Mouse (Mus musculus): ENCODE measurements around the gene Pkd1l1.

Pkd1l1 gene

DNA sequence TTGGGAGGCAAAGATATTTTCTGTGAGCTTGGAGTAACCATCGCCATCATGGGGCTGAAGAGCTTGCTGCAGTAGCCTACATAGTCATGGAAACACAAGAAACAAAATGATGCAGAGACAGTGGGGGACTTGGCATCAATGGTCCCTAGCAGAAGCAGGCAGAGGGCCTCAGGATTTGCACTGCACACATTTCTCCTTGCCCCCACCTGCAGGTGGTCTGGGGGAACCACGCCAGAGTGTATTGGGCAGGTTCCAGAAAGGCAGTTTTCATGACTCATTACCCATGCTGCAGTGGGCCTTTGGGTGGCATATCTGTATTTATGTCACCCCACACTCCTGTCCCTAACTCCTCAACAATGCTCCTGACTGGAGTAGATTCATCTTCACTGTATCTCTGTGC is 30.6 kb downstream of the Pkd1l1 start:
- in situ Hi-C loops (cut with MboI, MseI) = no loop called here

DNA sequence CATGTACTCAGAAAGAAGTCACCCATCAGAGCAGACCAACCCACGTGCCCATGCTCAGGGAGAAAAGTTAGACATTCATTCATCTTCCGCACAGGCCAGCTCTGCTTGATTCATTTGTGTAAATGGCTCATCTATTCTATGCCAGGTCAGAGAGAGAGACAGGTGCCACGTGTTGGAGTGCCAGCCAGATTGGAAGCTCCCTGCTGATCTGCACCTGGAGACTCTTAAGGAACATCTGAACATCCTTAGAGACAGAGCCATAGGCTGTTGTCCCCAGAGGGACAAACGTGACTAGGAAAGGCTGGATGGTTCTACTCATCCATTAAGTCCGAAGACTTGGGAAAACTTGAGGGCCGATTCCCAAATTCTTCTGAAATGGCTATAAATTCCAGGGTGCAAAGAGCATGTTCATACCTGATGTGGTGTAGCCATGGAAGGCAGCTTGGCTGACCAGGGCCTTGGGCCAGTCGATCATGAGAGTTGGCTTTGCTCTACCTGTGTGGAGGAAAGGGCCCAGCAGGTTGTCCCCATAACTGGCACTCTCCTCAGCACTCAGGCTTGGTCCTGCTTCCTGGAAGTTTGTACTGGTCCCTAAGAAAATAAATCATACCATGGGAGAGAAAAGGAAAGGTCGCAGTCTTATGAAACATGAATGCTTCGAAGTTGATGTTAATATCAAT is 36.5 kb downstream of the Pkd1l1 start:
- in situ Hi-C loops (cut with MboI, MseI) = no loop called here

DNA sequence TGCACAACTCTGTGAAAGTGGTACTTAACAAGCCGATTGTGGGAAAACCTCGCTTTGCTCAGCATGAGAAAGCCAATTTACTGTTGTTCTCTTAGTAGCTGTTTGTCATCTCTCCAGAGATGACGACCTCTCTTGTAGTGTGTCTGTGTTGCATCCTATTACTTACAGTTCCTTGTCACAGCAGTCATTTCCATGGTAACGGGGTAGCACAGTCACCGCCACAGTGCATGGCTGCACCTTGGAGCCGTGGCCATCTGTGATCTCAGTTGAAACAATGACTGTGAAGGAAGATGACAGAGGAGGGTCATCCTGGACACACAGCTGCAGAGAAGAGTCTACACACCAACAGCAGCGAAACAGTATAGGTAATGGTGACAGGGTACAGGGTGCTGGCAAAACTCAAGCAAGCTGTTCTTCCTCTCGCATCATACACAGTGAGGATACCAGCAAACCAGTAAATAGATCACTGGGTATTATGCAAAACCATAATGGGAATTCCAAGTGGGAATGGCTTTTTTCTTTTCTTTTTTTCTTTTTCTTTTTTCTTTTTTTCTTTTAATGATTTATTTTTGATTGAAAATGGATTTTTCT is 56.9 kb downstream of the Pkd1l1 start:
- in situ Hi-C loops (cut with MboI, MseI) = no loop called here

DNA sequence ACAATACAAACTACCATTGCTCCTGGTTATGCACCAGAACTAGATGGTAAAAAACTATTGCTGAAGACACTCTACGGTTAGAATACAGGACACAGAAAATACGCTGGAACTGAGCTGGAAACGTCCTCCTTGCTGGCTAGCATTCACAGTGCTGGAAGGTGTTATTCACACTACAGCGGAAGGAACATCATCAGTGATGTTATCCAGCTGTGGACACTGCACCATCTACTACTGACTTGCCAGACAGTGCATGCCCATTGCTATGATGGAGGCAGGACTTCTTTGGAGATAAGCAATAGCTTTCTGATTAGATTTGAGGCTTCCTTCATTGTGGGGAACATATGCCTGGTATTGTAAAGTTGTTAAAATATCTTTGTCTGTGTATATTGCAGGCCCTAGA is 90.3 kb downstream of the Pkd1l1 start:
- in situ Hi-C loops (cut with MboI, MseI) = no loop called here

DNA sequence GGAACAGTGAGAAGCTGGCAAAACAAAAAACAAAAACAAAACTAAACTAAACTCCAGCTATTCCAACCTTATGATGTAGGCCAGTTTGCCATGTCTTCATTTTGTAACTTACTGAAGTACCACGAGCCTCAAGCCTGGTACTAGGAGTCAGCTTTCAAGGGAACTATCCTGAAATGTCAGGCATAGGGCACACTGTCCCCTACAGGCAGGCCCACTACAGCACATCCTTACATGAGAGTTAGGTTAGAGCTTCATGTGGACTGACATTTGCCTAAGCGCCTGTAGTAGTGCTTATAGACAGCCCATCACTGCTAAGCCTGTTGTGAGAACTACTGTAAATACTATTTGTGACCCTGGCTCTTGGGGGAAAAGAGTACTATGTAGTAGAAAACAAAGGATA is 91.5 kb downstream of the Pkd1l1 start:
- in situ Hi-C loops (cut with MboI, MseI) = no loop called here

DNA sequence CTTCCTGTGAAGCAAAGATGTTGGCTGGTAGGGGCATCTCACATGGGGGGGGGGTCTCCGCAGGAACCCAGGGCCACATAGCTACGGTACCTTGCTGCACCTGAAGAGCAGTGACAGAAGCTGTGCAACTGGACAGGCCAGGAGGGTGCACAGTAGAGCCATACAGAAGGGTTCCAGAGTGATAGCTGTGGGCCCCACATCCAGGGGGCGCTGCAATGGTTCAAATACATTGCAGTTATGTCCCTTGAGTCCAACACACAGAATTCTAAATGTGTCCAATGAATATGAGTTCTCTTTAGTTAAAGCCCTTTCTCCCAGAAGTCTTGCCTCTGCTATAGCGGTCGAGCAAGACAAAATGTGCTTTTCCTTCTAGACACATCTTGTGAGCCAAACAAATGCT is 103.0 kb downstream of the Pkd1l1 start:
- in situ Hi-C loops (cut with MboI, MseI) = loop anchor here (10.0 kb wide), 1 partner anchor 1795 kb away; no protein-coding TSS in a partner anchor

DNA sequence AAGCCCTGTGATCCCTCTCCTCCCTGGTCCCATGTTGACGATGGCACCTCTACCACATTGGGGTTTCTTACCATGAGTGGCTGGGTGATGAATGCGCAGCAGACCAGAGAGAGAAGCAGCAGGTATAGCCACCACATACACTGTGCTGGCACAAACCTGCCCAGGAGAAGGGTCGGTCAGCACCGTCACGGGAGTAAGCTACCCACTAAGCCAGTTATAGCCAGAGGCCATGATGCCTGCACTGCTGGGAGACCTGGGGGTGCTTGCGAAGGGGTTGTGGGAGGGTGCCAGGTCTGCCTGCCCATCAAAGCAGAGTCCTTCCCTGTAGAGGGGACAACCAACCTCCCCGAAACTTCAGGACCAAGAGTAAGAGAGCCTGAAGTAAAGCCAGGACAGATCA is 107.0 kb downstream of the Pkd1l1 start:
- in situ Hi-C loops (cut with MboI, MseI) = no loop called here

DNA sequence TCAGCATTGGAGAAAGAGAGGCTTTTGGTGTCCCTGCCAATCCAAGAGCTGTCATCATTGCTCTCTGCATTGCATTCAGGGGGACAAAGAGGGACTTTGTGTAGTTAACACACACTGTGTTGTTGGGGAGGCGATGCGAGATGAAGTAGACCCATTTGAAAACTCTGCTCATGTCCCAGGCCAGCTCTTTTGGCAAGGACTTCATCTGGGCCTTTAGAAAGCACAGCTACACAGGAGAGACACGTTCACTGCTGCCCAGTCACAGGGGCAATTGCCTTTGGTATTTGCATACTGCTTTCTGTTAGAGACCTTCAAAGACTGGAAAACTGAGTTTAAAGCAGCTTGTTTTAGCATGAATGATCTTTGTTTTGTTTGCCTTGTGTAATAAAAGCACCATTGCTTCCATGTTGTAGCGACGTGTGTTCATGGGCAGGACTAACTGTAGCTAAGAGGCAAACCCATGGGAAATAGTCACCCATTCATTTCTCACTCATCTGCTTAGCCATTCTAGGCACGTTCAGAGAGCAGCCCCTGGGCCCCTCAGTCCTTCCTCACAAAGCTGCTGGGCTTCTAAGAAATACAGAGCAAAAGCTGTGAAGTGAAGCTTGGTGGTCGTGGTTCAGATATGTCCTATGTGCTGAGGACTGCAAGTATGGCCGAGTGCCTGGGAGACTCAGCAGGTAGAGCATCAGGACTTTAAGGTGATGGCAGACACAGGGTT is 109.0 kb downstream of the Pkd1l1 start:
- in situ Hi-C loops (cut with MboI, MseI) = loop anchor here (5.0 kb wide), 1 partner anchor 327 kb away; no protein-coding TSS in a partner anchor

DNA sequence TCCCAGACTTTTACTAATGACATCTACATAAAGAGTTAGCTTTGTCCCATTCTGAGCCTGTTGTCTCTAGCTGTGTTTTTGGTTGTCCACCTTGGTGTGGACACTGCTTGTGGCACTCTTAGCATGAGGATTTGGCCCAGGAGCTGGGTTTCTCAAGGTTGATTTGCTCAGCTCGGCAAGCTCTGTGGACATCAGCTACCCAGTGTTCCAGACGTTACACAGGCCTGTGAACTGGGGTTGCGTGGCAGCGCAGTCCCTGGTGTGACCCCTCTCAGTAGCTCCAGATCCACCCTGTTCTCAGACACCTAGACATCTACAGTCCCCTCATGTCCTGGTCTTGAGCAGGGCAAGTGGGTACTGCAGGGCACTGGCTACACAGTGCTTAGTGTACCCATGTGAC is 110.6 kb downstream of the Pkd1l1 start:
- in situ Hi-C loops (cut with MboI, MseI) = loop anchor here (5.0 kb wide), 1 partner anchor 325 kb away; no protein-coding TSS in a partner anchor

DNA sequence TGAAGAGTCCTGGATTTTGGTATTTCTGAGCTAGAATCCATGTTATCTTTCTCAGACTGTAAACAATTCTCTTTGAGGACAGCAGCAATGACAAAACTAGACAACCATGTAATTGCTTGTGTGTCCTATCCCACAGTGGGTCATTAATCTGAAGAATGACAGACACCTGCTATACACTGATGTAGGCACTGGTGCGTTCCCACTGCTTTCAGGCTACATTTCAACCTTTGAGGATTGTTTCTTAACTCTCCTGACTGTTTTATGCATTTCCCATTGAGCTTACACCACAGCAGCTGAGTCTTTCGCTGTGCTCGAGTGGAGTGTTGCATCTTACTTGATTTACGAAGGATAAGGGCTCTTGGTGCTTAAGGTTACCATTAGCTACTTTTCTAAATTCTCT is 111.1 kb downstream of the Pkd1l1 start:
- in situ Hi-C loops (cut with MboI, MseI) = loop anchor here (5.0 kb wide), 1 partner anchor 325 kb away; no protein-coding TSS in a partner anchor

DNA sequence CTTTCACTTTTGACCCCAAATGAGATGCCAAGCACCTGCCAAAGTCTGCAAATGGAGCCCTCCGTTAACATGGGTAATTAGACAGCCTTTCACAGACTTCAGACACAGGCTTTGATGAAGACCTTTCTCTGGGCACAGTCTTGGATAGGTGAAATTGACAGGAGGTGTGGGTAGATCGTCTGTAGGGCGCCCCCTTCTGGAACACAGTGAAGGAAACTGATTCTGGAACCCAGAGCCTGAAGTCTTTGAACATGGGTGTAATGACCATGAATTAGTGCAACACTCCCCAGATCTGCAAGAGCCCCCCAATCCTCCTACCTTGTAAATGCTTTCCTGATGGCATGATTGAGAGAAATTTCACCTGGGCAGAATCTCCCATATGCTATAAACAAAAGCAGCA is 112.2 kb downstream of the Pkd1l1 start:
- in situ Hi-C loops (cut with MboI, MseI) = loop anchor here (5.0 kb wide), 1 partner anchor 324 kb away; no protein-coding TSS in a partner anchor

DNA sequence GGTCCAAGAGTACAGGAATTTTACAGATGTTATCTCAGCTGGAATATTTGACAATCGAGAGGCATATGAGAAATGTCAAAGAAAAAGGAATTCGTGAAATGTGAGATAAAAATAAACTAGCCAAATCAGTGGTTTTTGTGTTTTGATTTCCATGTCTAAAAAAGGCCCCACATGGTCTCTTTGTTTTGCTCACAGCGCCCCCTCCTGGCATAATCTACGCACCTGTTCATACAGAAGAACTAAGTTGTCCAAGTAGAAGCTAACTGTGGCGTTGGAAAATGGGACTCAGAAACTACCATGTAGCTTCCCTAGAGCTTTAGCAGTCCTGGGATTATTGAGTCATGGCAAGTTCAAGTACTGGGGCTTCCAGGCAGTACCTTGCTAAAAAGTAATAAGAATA is 113.2 kb downstream of the Pkd1l1 start:
- in situ Hi-C loops (cut with MboI, MseI) = loop anchor here (5.0 kb wide), 1 partner anchor 323 kb away; no protein-coding TSS in a partner anchor

DNA sequence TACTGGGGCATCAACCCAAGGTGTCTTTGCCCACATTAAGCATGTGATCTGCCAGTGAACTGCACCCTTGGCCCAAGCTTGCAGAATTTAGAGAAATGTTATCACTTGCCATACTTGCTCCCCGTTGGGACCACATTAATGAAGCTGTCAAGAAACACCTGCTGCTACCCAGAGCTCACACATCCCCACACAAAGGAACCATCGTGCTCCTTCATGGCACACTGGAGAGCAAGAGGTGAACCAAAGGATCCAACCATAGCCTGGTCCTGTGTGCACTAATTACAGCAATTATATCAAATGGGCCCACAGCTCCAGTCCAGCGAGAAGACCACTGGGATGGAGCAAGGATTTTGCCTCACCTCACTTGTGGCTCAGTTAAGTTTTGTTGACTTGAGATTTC is 114.0 kb downstream of the Pkd1l1 start:
- in situ Hi-C loops (cut with MboI, MseI) = no loop called here

DNA sequence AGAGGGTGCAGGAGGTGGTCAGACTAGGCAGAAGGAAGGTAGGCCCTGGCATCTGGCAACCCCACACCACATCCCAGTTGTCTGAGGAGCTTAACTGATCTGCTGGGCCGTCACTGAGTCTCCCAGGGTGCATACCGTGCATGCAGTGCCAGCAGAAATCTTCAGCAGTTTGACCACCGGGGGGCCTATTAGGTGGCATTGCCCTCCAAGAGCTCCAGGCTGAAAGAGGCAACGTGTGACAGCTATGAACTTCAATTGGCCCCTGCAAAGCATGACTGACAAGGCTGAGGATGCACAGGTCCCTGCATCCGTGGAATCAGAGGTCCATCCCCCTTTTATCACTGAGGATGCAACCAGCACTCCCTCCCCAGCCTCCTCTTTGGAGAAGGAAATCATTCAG is 116.9 kb downstream of the Pkd1l1 start:
- in situ Hi-C loops (cut with MboI, MseI) = no loop called here

DNA sequence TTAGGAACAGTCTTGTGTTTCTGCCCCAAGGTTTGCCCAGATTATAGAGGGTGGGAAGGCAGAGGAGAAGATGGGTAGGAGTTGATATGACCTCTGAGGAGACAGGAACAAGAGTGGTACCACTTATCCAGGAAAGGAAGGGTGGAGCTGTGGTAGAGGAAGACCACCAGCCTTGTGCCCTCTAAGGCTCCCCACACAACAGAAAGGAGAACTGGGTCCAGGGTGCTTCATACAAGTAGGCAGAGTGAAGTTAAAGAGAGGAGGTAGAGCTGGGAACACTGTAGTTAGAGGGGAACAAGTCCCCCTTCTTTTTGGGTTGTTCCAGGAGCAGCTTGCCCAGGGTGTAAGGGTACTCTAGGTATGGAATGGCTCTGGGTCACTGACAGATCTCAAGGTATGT is 125.0 kb downstream of the Pkd1l1 start:
- in situ Hi-C loops (cut with MboI, MseI) = no loop called here

DNA sequence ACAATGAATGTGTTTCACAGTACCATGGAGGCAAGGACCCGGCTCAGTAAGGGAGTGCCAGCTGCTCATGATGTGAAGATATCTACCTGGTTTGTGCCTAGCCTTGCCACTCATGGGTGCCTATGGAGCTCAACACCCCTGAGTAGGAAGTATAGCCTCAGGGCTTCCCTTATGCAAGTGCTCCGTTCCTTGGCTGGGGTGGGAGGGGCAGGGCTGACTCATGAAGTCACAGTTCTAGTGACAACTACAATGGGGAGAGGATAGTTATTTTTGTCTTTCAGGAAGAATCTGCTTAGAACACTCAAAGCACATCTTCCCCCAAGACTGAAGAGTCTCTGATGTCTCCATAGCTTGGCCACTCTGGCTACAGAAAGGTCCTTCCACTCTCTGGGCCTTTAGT is 125.4 kb downstream of the Pkd1l1 start:
- in situ Hi-C loops (cut with MboI, MseI) = no loop called here

DNA sequence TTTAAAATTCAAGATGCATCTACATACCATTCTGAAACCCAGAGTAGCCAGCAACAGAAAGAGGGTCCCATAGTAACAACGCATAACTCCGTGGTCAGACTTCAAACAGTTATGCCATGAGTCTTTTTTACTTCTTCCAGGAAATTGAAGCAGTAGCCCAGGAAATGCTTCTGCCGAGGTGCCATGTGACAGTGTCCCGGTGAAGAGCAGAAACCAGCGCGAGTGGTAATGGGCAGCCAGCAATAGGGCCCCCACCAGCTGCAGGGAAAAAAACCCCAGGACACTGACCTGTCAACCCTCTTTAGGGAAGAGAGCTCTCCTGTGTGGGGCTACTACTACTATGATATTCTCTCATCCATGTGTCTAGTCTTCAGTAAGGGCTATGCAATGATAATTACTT is 136.9 kb downstream of the Pkd1l1 start:
- in situ Hi-C loops (cut with MboI, MseI) = no loop called here

DNA sequence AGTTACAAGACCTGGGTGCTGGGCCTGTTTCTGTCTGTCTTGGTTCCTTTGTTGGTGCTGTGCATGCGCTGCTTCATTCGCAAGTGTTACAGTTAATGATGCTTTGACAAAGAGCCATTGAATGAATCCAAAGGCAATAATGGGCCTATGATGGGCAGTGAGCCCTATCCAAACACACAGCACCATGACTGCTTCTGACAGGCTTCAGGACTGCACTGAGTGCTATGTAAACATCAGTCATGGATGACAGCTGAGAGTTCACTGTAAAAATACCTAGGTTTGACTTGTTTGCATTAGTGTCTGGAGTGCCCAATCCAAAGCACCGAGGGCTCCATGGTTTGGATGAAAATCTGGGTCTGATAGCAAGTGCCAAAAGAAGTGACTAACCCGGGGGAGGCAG is 138.9 kb downstream of the Pkd1l1 start:
- in situ Hi-C loops (cut with MboI, MseI) = no loop called here

DNA sequence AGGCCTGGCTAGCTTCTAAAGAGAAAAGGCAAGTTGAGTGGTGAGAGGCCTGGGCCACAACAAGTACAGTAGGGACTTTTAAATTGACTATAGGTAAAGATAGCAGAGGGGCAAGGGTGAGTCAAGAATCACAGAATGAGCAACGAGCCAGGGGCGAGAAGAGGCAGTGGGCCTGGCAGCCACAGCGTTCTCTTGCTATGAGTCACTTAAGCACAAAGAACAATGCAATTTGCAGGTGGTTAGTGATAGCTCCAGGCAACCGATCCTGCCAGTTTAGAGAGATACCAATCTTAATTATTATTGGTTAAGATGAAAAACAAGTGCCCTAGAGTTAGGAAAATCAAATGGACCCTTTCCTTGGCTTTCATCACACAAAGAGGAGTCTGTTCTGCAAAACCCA is 142.5 kb downstream of the Pkd1l1 start:
- in situ Hi-C loops (cut with MboI, MseI) = no loop called here

DNA sequence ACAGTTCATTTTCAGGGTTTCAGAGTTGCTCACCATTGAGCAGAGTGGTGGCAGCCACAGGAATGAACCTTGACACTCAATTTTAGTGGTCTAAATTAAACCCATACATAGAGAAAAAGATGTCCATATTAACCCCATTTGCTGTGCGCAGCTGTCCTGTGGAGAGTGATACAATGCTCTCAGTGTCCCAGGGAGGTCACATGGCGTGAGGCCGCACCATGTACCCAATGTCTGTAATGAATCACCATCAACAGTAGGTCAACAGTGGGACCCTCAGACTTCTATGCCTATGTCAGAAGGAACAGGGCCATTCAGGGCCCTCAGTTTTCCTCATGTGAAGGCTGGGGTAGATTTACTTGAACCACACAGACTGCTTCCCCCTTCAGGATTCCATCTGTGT is 143.5 kb downstream of the Pkd1l1 start:
- in situ Hi-C loops (cut with MboI, MseI) = no loop called here

DNA sequence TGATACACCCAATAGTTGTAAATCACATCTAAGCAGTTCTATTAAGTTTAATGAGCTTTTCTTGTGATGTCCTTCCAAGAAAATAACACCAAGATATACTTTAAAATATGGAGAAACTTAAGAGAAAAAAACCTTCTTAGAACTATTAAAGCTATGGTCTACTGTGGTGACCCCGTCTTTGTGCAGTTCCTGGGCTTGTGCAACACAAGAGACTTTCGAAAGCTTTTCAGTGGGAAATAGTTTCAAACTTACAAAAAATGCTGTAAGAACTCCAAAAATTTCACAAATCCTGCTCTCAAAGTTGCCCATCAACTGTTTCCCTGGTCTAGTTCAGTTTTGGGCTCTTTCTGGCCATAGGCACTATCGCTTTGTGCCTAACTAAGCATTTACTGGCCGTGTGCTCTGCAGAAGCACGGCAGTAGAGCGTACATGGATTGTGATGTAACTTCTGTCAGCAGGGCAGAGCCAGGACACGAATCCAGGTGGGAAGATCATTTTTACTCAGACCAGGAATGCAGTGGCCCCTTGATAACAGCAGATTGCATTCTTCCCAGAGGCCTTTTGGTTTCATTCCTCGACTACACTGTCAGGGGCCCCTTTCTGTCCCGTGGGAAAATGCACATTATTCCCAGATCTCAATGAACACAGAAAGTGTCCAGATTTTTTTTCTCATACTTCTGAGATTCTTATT is 144.1 kb downstream of the Pkd1l1 start:
- in situ Hi-C loops (cut with MboI, MseI) = no loop called here

DNA sequence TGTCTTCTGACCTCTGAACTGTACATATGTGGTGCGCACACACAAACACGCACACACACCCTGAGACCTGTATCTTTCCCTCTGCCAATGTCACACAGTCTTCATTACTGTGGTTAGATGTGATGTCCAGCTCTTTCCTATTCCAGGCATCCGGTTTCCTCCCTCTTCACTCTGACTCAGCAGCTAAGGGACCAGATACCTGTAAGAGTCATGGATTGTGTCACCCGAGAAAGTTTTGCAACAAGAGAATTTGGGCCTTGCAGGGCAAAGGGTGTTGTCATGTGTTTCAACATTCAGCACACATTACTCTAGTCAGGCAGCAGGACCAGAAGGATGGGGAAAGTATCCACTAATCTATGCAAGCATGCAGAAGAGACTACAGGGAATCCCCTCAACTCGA is 146.5 kb downstream of the Pkd1l1 start:
- in situ Hi-C loops (cut with MboI, MseI) = no loop called here
